Mouse (Mus musculus) forebrain, postnatal 0 days (tissue): ENCODE measurements around the gene Irf5. TPM values are rescaled to one million over a fixed set of nuclear protein-coding genes. Genes with fewer than 3 reads are reported as not detected.

Source experiments
- ATAC-seq: fragments of 200-750 bp; cut with Nextera tagmentation; 2 replicates; pipeline ENCODE4 v1.8.0; 2017; ENCODE audit warnings: mild to moderate bottlenecking, moderate library complexity
- DNase-seq: peaks from one replicate; pipeline ENCODE4 v3.0.0-alpha.2; 2015
- H3K27ac ChIP-seq: fragments of 300-500 bp; sonication (generic); 2 replicates; pipeline ENCODE4 v1.5.1; 2014; ENCODE audit warnings: low read depth, mild to moderate bottlenecking, antibody characterized with exemption, low read length, moderate library complexity, mixed read lengths
- H3K27me3 ChIP-seq: fragments of 300-500 bp; sonication (generic); 2 replicates; pipeline ENCODE4 v1.6.1; 2014; ENCODE audit warnings: mild to moderate bottlenecking, low read length, mixed read lengths; ENCODE audit not compliant: insufficient read depth
- H3K36me3 ChIP-seq: fragments of 300-500 bp; sonication (generic); 2 replicates; pipeline ENCODE4 v1.6.1; 2014; ENCODE audit warnings: mild to moderate bottlenecking, moderate library complexity; ENCODE audit not compliant: insufficient read depth
- H3K4me1 ChIP-seq: fragments of 300-500 bp; sonication (generic); 2 replicates; pipeline ENCODE4 v1.6.1; 2014; ENCODE audit warnings: antibody characterized with exemption; ENCODE audit not compliant: insufficient read depth
- H3K4me2 ChIP-seq: fragments of 300-500 bp; sonication (generic); 2 replicates; pipeline ENCODE4 v1.6.1; 2014; ENCODE audit warnings: low read depth, mild to moderate bottlenecking, moderate library complexity
- H3K4me3 ChIP-seq: fragments of 300-500 bp; sonication (generic); 2 replicates; pipeline ENCODE4 v1.5.1; 2014; ENCODE audit warnings: low read depth, low read length, mixed read lengths
- H3K9ac ChIP-seq: fragments of 300-500 bp; sonication (generic); 2 replicates; pipeline ENCODE4 v1.6.1; 2014; ENCODE audit warnings: mild to moderate bottlenecking
- H3K9me3 ChIP-seq: fragments of 300-500 bp; sonication (generic); 2 replicates; pipeline ENCODE4 v1.6.1; 2016; ENCODE audit warnings: low read length
- CTCF ChIP-seq: sonication (generic); IDR thresholded peaks from 2 replicates; pipeline ENCODE4 v1.5.1; 2016; ENCODE audit warnings: antibody characterized with exemption, control low read depth, low read depth
- WGBS: fragments of 180-500 bp; shearing (Covaris S2); extraction: QIAGEN DNeasy Blood & Tissue Kit; methylation state at CpG from one replicate; pipeline ENCODE4 v1.1.7; 2014; 5-methylcytosine and 5-hydroxymethylcytosine counted together
- polyA plus RNA-seq: library from polyadenylated mRNA; unstranded; fragments of >200 nt; fragmentation: Nextera tagmentation; extraction: Ambion mirVana; gene quantifications from 2 replicates; pipeline ENCODE4 v1.2.1, GENCODE M21; 2015
- total RNA-seq: library from RNA; depleted of rRNA; stranded (reverse); fragments of >200 nt; gene quantifications from 2 replicates; pipeline ENCODE4 v1.2.3, GENCODE M21; 2014; rRNA removed

Gene Irf5
- total RNA-seq (3.2 and 3.9 TPM in 2 replicates), polyA plus RNA-seq (1.5 and 1.9 TPM in 2 replicates)

- Histone ChIP-seq H3K27me3 (peaks cover 42% of the 10 kb centered on the region), H3K9ac (peak within 1 kb of the TSS; percentile 35; the same call in 1 of the 2 replicates), H3K4me2 (peak within 1 kb of the TSS; percentile 95), H3K4me3 (peak within 1 kb of the TSS; percentile 45), H3K36me3 (no peaks in the 10 kb centered on the region), H3K27ac (no peak within 1 kb of the TSS), H3K4me1 (0 out of 2 replicates have a peak, but pooled peaks cover 3% of the 10 kb centered on the region), H3K9me3 (no peaks in the 10 kb centered on the region)
- DNase-seq (no peak), ATAC-seq (peak; percentile 38)
- WGBS = under 1% methylated on average over 85 of the region's 96 CpGs
- no peak for TF ChIP-seq CTCF
Observed at GRCm38 (mm10) chr6:29526281-29527251, at the start of gene Irf5. Irf5 (plus strand) TSS chr6:29526625.

GRCm38 (mm10) chr6:29482691-29483090, 43.7 kb upstream of the Irf5 start:
- TF ChIP-seq CTCF = no peak
- Histone ChIP-seq H3K9ac (no peak overlapping the region), H3K4me3 (no peak overlapping the region), H3K4me1 (no peaks in the 10 kb centered on the region), H3K4me2 (no peak overlapping the region), H3K9me3 (no peaks in the 10 kb centered on the region), H3K27me3 (no peaks in the 10 kb centered on the region), H3K36me3 (no peaks in the 10 kb centered on the region), H3K27ac (no peak overlapping the region)
- DNase-seq (no peak), ATAC-seq (no peak)
- 95% methylated on average over 13 of the region's 13 CpGs for WGBS

GRCm38 (mm10) chr6:29484716-29485559, 41.5 kb upstream of the Irf5 start:
- no peaks in the 10 kb centered on the region for H3K36me3 ChIP-seq
- no peak overlapping the region for H3K9ac ChIP-seq
- peak; percentile 67 for DNase-seq
- peak; percentile 65 for ATAC-seq
- no peak overlapping the region for H3K4me3 ChIP-seq
- no peaks in the 10 kb centered on the region for H3K27me3 ChIP-seq
- no peaks in the 10 kb centered on the region for H3K4me1 ChIP-seq
- peak; percentile 94 for TF ChIP-seq CTCF
- no peak overlapping the region for H3K27ac ChIP-seq
- H3K4me2 ChIP-seq = peak overlapping the region; percentile 43
- 9% methylated on average over 26 of the region's 26 CpGs for whole genome bisulfite sequencing
- H3K9me3 ChIP-seq = no peaks in the 10 kb centered on the region

GRCm38 (mm10) chr6:29485951-29486350, 40.5 kb upstream of the Irf5 start:
- WGBS = 59% methylated on average over 2 of the region's 2 CpGs
- no peak overlapping the region for H3K9ac ChIP-seq

GRCm38 (mm10) chr6:29494101-29494500, 32.3 kb upstream of the Irf5 start:
- no peak for TF ChIP-seq CTCF

More at GRCm38 (mm10) chr6:29485951-29486350, 40.5 kb upstream of the Irf5 start:
- DNase-seq (no peak), ATAC-seq (no peak)
- H3K4me1 ChIP-seq = no peaks in the 10 kb centered on the region
- no peaks in the 10 kb centered on the region for H3K36me3 ChIP-seq
- H3K27me3 ChIP-seq = no peaks in the 10 kb centered on the region
- no peak overlapping the region for H3K4me3 ChIP-seq
- no peak overlapping the region for H3K4me2 ChIP-seq
- no peak overlapping the region for H3K27ac ChIP-seq
- H3K9me3 ChIP-seq = no peaks in the 10 kb centered on the region
- no peak for TF ChIP-seq CTCF

GRCm38 (mm10) chr6:29496270-29496669, 30.2 kb upstream of the Irf5 start:
- no peak overlapping the region for H3K27ac ChIP-seq
- peaks cover 16% of the 10 kb centered on the region for H3K27me3 ChIP-seq
- no peak overlapping the region for H3K4me3 ChIP-seq
- ATAC-seq (no peak), DNase-seq (no peak)
- TF ChIP-seq CTCF = no peak
- 13% methylated on average over 23 of the region's 25 CpGs for WGBS
- H3K9me3 ChIP-seq = no peaks in the 10 kb centered on the region
- no peak overlapping the region for H3K9ac ChIP-seq
- no peaks in the 10 kb centered on the region for H3K36me3 ChIP-seq
- H3K4me2 ChIP-seq = no peak overlapping the region
- no peaks in the 10 kb centered on the region for H3K4me1 ChIP-seq

More at GRCm38 (mm10) chr6:29494101-29494500, 32.3 kb upstream of the Irf5 start:
- Histone ChIP-seq H3K27me3 (peaks cover 16% of the 10 kb centered on the region), H3K27ac (no peak overlapping the region), H3K9me3 (no peaks in the 10 kb centered on the region), H3K4me1 (no peaks in the 10 kb centered on the region), H3K4me2 (no peak overlapping the region), H3K9ac (no peak overlapping the region), H3K4me3 (no peak overlapping the region), H3K36me3 (no peaks in the 10 kb centered on the region)
- ATAC-seq (no peak), DNase-seq (no peak)
- whole genome bisulfite sequencing = 76% methylated on average over 4 of the region's 4 CpGs
